Mouse (Mus musculus) heart, embryonic 16.5 days (tissue): ENCODE results near the gene Aqp1. TPM values are rescaled to one million over a fixed set of nuclear protein-coding genes. Genes with fewer than 3 reads are reported as not detected.
A peak's percentile ranks its signal among the peaks of the same experiment; 100 is the strongest.

ENCODE experiments used
- ATAC-seq: fragments of 200-750 bp; cut with Nextera tagmentation; replicated peaks from 2 replicates; pipeline ENCODE4 v1.8.0; 2017; ENCODE audit warnings: moderate number of reproducible peaks; ENCODE audit not compliant: insufficient read depth, low FRiP score; ENCODE audit errors: extremely low read depth
- H3K27ac ChIP-seq: fragments of 300-500 bp; sonication (generic); 2 replicates; pipeline ENCODE4 v1.5.1; 2014; ENCODE audit warnings: mild to moderate bottlenecking, low read length, control low read depth, moderate library complexity
- H3K27me3 ChIP-seq: fragments of 300-500 bp; sonication (generic); 2 replicates; pipeline ENCODE4 v1.6.1; 2014; ENCODE audit warnings: low read length, mixed read lengths; ENCODE audit not compliant: control insufficient read depth, insufficient read depth
- H3K36me3 ChIP-seq: fragments of 300-500 bp; sonication (generic); 2 replicates; pipeline ENCODE4 v1.6.1; 2014; ENCODE audit not compliant: control insufficient read depth, insufficient read depth
- H3K4me1 ChIP-seq: fragments of 300-500 bp; sonication (generic); 2 replicates; pipeline ENCODE4 v1.6.1; 2014; ENCODE audit warnings: low read length, mixed read lengths; ENCODE audit not compliant: control insufficient read depth, insufficient read depth
- H3K4me2 ChIP-seq: fragments of 300-500 bp; sonication (generic); 2 replicates; pipeline ENCODE4 v1.6.1; 2014; ENCODE audit warnings: low read depth, mild to moderate bottlenecking, control low read depth, low read length
- H3K4me3 ChIP-seq: fragments of 300-500 bp; sonication (generic); 2 replicates; pipeline ENCODE4 v1.5.1; 2014; ENCODE audit warnings: mild to moderate bottlenecking, control low read depth, low read length
- H3K9ac ChIP-seq: fragments of 300-500 bp; sonication (generic); 2 replicates; pipeline ENCODE4 v1.6.1; 2014; ENCODE audit warnings: low read length, control low read depth
- H3K9me3 ChIP-seq: fragments of 300-500 bp; sonication (generic); replicated peaks from 2 replicates; pipeline ENCODE4 v1.6.1; 2016; ENCODE audit warnings: low read length; ENCODE audit not compliant: control insufficient read depth
- WGBS: fragments of 180-500 bp; shearing (Covaris S2); extraction: QIAGEN DNeasy Blood & Tissue Kit; methylation state at CpG from one replicate; pipeline ENCODE4 v1.1.7; 2014; 5-methylcytosine and 5-hydroxymethylcytosine counted together
- polyA plus RNA-seq: library from polyadenylated mRNA; unstranded; fragments of >200 nt; fragmentation: Nextera tagmentation; extraction: Ambion mirVana; gene quantifications from 2 replicates; pipeline ENCODE4 v1.2.1, GENCODE M21; 2015

The Aqp1 gene
- polyA plus RNA-seq, 1 experiment from 2014 or later, result 59.2 TPM

- Histone ChIP-seq H3K4me3 (no peak overlapping the region), H3K9ac (no peak overlapping the region), H3K36me3 (no peaks in the 10 kb centered on the region), H3K4me2 (no peak overlapping the region), H3K27ac (no peak overlapping the region), H3K9me3 (no peaks in the 10 kb centered on the region), H3K27me3 (peaks cover 26% of the 10 kb centered on the region), H3K4me1 (no peaks in the 10 kb centered on the region)
- 58% methylated on average over 5 of the region's 5 CpGs for WGBS
- ATAC-seq, result no peak
Measured at GRCm38 (mm10) chr6:55384356-55384951, 48.2 kb downstream of the Aqp1 start.

- H3K9me3 ChIP-seq, result no peaks in the 10 kb centered on the region
- H3K27me3 ChIP-seq, result peaks cover 27% of the 10 kb centered on the region
- H3K36me3 ChIP-seq, result no peaks in the 10 kb centered on the region
- no peak overlapping the region for H3K9ac ChIP-seq
- WGBS, result 32% methylated on average over 12 of the region's 12 CpGs
- H3K4me3 ChIP-seq, result no peak overlapping the region
- no peak for ATAC-seq
- no peak overlapping the region for H3K4me2 ChIP-seq
- 0 out of 2 replicates have a peak, but pooled peaks cover 2% of the 10 kb centered on the region for H3K4me1 ChIP-seq
- no peak overlapping the region for H3K27ac ChIP-seq
Measured at GRCm38 (mm10) chr6:55388546-55389169, 52.4 kb downstream of the Aqp1 start.

GRCm38 (mm10) chr6:55389321-55389720 is 53.1 kb downstream of the Aqp1 start:
- no peaks in the 10 kb centered on the region for H3K36me3 ChIP-seq
- ATAC-seq, result no peak
- no peak overlapping the region for H3K4me2 ChIP-seq
- H3K27ac ChIP-seq, result no peak overlapping the region
- H3K4me1 ChIP-seq, result 0 out of 2 replicates have a peak, but pooled peaks cover 2% of the 10 kb centered on the region
- WGBS, result 49% methylated on average over 5 of the region's 5 CpGs
- peaks cover 26% of the 10 kb centered on the region for H3K27me3 ChIP-seq
- no peaks in the 10 kb centered on the region for H3K9me3 ChIP-seq
- no peak overlapping the region for H3K9ac ChIP-seq
- H3K4me3 ChIP-seq, result no peak overlapping the region

GRCm38 (mm10) chr6:55391814-55392213 is 55.6 kb downstream of the Aqp1 start:
- Histone ChIP-seq H3K9me3 (no peaks in the 10 kb centered on the region), H3K9ac (no peak overlapping the region), H3K36me3 (no peaks in the 10 kb centered on the region), H3K4me3 (no peak overlapping the region), H3K27ac (no peak overlapping the region), H3K27me3 (peaks cover 32% of the 10 kb centered on the region), H3K4me1 (peaks cover 2% of the 10 kb centered on the region; the same call in 1 of the 2 replicates), H3K4me2 (no peak overlapping the region)
- no peak for ATAC-seq
- 44% methylated on average over 4 of the region's 4 CpGs for WGBS

GRCm38 (mm10) chr6:55392453-55392852 is 56.2 kb downstream of the Aqp1 start:
- Histone ChIP-seq H3K9me3 (no peaks in the 10 kb centered on the region), H3K27me3 (peaks cover 30% of the 10 kb centered on the region), H3K4me3 (no peak overlapping the region), H3K36me3 (no peaks in the 10 kb centered on the region), H3K27ac (no peak overlapping the region), H3K4me2 (no peak overlapping the region), H3K4me1 (peaks cover 2% of the 10 kb centered on the region; the same call in 1 of the 2 replicates), H3K9ac (no peak overlapping the region)
- WGBS, result 7% methylated on average over 4 of the region's 4 CpGs
- 0 out of 2 replicates have a peak, but pooled peaks have one; percentile 29 for ATAC-seq

GRCm38 (mm10) chr6:55394854-55395253 is 58.6 kb downstream of the Aqp1 start:
- H3K27ac ChIP-seq, result no peak overlapping the region
- H3K4me2 ChIP-seq, result no peak overlapping the region
- H3K36me3 ChIP-seq, result no peaks in the 10 kb centered on the region
- WGBS, result 68% methylated on average over 10 of the region's 10 CpGs
- H3K4me3 ChIP-seq, result no peak overlapping the region
- H3K4me1 ChIP-seq, result peaks cover 3% of the 10 kb centered on the region; the same call in 1 of the 2 replicates
- ATAC-seq, result no peak
- H3K9ac ChIP-seq, result no peak overlapping the region
- no peaks in the 10 kb centered on the region for H3K9me3 ChIP-seq
- peaks cover 21% of the 10 kb centered on the region for H3K27me3 ChIP-seq

- ATAC-seq, result peak; percentile 55
- Histone ChIP-seq H3K36me3 (no peaks in the 10 kb centered on the region), H3K27me3 (peaks cover 14% of the 10 kb centered on the region), H3K4me2 (no peak overlapping the region), H3K27ac (no peak overlapping the region), H3K9ac (no peak overlapping the region), H3K4me3 (no peak overlapping the region), H3K9me3 (no peaks in the 10 kb centered on the region), H3K4me1 (peaks cover 6% of the 10 kb centered on the region; the same call in 1 of the 2 replicates)
- WGBS, result 39% methylated on average over 3 of the region's 3 CpGs
Measured at GRCm38 (mm10) chr6:55396176-55396575, 59.9 kb downstream of the Aqp1 start.

GRCm38 (mm10) chr6:55396622-55397041 is 60.4 kb downstream of the Aqp1 start:
- Histone ChIP-seq H3K4me1 (peaks cover 6% of the 10 kb centered on the region; the same call in 1 of the 2 replicates), H3K4me3 (no peak overlapping the region), H3K4me2 (no peak overlapping the region), H3K27me3 (peaks cover 16% of the 10 kb centered on the region), H3K27ac (no peak overlapping the region), H3K9ac (no peak overlapping the region), H3K36me3 (no peaks in the 10 kb centered on the region), H3K9me3 (no peaks in the 10 kb centered on the region)
- no peak; the same call in 1 of the 2 replicates for ATAC-seq
- 68% methylated on average over 11 of the region's 11 CpGs for WGBS
